Mouse (Mus musculus) forebrain, embryonic 13.5 days (tissue): Measurements from ENCODE around the gene Dennd1a. TPM values are rescaled to one million over a fixed set of nuclear protein-coding genes. Genes with fewer than 3 reads are reported as not detected.

Experiments
- ATAC-seq: fragments of 200-750 bp; cut with Nextera tagmentation; 2 replicates; pipeline ENCODE4 v1.8.0; 2017
- H3K27ac ChIP-seq: fragments of 300-500 bp; sonication (generic); 2 replicates; pipeline ENCODE4 v1.5.1; 2015; ENCODE audit warnings: inconsistent platforms, mild to moderate bottlenecking, moderate library complexity
- H3K27me3 ChIP-seq: fragments of 300-500 bp; sonication (generic); 2 replicates; pipeline ENCODE4 v1.6.1; 2015; ENCODE audit warnings: mild to moderate bottlenecking, inconsistent platforms
- H3K36me3 ChIP-seq: fragments of 300-500 bp; sonication (generic); 2 replicates; pipeline ENCODE4 v1.6.1; 2015; ENCODE audit warnings: mild to moderate bottlenecking, inconsistent platforms; ENCODE audit not compliant: poor library complexity, severe bottlenecking
- H3K4me1 ChIP-seq: fragments of 300-500 bp; sonication (generic); 2 replicates; pipeline ENCODE4 v1.6.1; 2015; ENCODE audit warnings: inconsistent platforms
- H3K4me2 ChIP-seq: fragments of 300-500 bp; sonication (generic); 2 replicates; pipeline ENCODE4 v1.6.1; 2015; ENCODE audit warnings: inconsistent platforms, mild to moderate bottlenecking, moderate library complexity
- H3K4me3 ChIP-seq: fragments of 300-500 bp; sonication (generic); 2 replicates; pipeline ENCODE4 v1.5.1; 2015; ENCODE audit warnings: mild to moderate bottlenecking, inconsistent platforms
- H3K9ac ChIP-seq: fragments of 300-500 bp; sonication (generic); 2 replicates; pipeline ENCODE4 v1.6.1; 2015; ENCODE audit warnings: mild to moderate bottlenecking, inconsistent platforms
- H3K9me3 ChIP-seq: fragments of 300-500 bp; sonication (generic); replicated peaks from 2 replicates; pipeline ENCODE4 v1.6.1; 2016; ENCODE audit warnings: inconsistent platforms
- WGBS: fragments of 180-500 bp; shearing (Covaris S2); methylation state at CpG from one replicate; pipeline ENCODE4 v1.1.7; 2015; 5-methylcytosine and 5-hydroxymethylcytosine counted together
- polyA plus RNA-seq: library from polyadenylated mRNA; unstranded; fragments of >200 nt; fragmentation: Nextera tagmentation; extraction: Ambion mirVana; gene quantifications from 2 replicates; pipeline ENCODE4 v1.2.1, GENCODE M21; 2015

Gene Dennd1a
- polyA plus RNA-seq, 1 experiment from 2014 or later, result 17.7 TPM

GRCm38 (mm10) chr2:38096328-38096727, 190.9 kb downstream of the Dennd1a start:
- no peaks in the 10 kb centered on the region for H3K36me3 ChIP-seq
- ATAC-seq, result peak; percentile 22; the same call in 1 of the 2 replicates
- H3K27ac ChIP-seq, result peak overlapping the region; percentile 70; the same call in 1 of the 2 replicates
- H3K27me3 ChIP-seq, result no peaks in the 10 kb centered on the region
- H3K9me3 ChIP-seq, result no peaks in the 10 kb centered on the region
- no peak overlapping the region for H3K9ac ChIP-seq
- no peak overlapping the region for H3K4me3 ChIP-seq
- H3K4me1 ChIP-seq, result peaks cover 80% of the 10 kb centered on the region
- H3K4me2 ChIP-seq, result no peak overlapping the region

- Histone ChIP-seq H3K4me2 (no peak overlapping the region), H3K4me3 (no peak overlapping the region), H3K4me1 (peaks cover 64% of the 10 kb centered on the region), H3K27ac (peak overlapping the region; percentile 60; the same call in 1 of the 2 replicates), H3K36me3 (no peaks in the 10 kb centered on the region), H3K9ac (no peak overlapping the region), H3K27me3 (no peaks in the 10 kb centered on the region), H3K9me3 (no peaks in the 10 kb centered on the region)
- ATAC-seq, result no peak
- WGBS, result 10% methylated on average over 2 of the region's 2 CpGs
Measured at GRCm38 (mm10) chr2:38094380-38095163, 192.6 kb downstream of the Dennd1a start.

- no peak overlapping the region for H3K4me3 ChIP-seq
- no peak for ATAC-seq
- H3K27ac ChIP-seq, result no peak overlapping the region
- H3K9me3 ChIP-seq, result no peaks in the 10 kb centered on the region
- no peaks in the 10 kb centered on the region for H3K27me3 ChIP-seq
- H3K4me1 ChIP-seq, result peaks cover 58% of the 10 kb centered on the region
- no peak overlapping the region for H3K9ac ChIP-seq
- no peaks in the 10 kb centered on the region for H3K36me3 ChIP-seq
- no peak overlapping the region for H3K4me2 ChIP-seq
Measured at GRCm38 (mm10) chr2:38093968-38094367, 193.2 kb downstream of the Dennd1a start.

- Histone ChIP-seq H3K27ac (no peak overlapping the region), H3K9me3 (no peaks in the 10 kb centered on the region), H3K4me1 (peaks cover 50% of the 10 kb centered on the region), H3K27me3 (no peaks in the 10 kb centered on the region), H3K9ac (no peak overlapping the region), H3K4me3 (no peak overlapping the region), H3K36me3 (no peaks in the 10 kb centered on the region), H3K4me2 (no peak overlapping the region)
- WGBS, result 82% methylated on average over 3 of the region's 3 CpGs
- ATAC-seq, result no peak
Measured at GRCm38 (mm10) chr2:38093242-38093641, 193.9 kb downstream of the Dennd1a start.

GRCm38 (mm10) chr2:38088346-38088745, 198.8 kb downstream of the Dennd1a start:
- no peak for ATAC-seq
- H3K9me3 ChIP-seq, result no peaks in the 10 kb centered on the region
- WGBS, result 76% methylated on average over 1 of the region's 1 CpGs

GRCm38 (mm10) chr2:38085058-38085457, 202.1 kb downstream of the Dennd1a start:
- 82% methylated on average over 2 of the region's 2 CpGs for WGBS
- Histone ChIP-seq H3K9me3 (no peaks in the 10 kb centered on the region), H3K36me3 (no peaks in the 10 kb centered on the region), H3K4me3 (no peak overlapping the region), H3K27ac (no peak overlapping the region), H3K27me3 (no peaks in the 10 kb centered on the region), H3K9ac (no peak overlapping the region), H3K4me1 (no peaks in the 10 kb centered on the region), H3K4me2 (no peak overlapping the region)
- ATAC-seq, result no peak

More at GRCm38 (mm10) chr2:38088346-38088745, 198.8 kb downstream of the Dennd1a start:
- Histone ChIP-seq H3K27me3 (no peaks in the 10 kb centered on the region), H3K36me3 (no peaks in the 10 kb centered on the region), H3K9ac (no peak overlapping the region), H3K4me2 (no peak overlapping the region), H3K4me3 (no peak overlapping the region), H3K27ac (no peak overlapping the region), H3K4me1 (peaks cover 6% of the 10 kb centered on the region)

- Histone ChIP-seq H3K4me2 (no peak overlapping the region), H3K27me3 (no peaks in the 10 kb centered on the region), H3K4me3 (no peak overlapping the region), H3K4me1 (no peaks in the 10 kb centered on the region), H3K9ac (no peak overlapping the region), H3K27ac (no peak overlapping the region), H3K36me3 (no peaks in the 10 kb centered on the region), H3K9me3 (no peaks in the 10 kb centered on the region)
- WGBS, result 89% methylated on average over 3 of the region's 3 CpGs
- no peak for ATAC-seq
Measured at GRCm38 (mm10) chr2:38083251-38083650, 203.9 kb downstream of the Dennd1a start.

- WGBS, result 26% methylated on average over 2 of the region's 2 CpGs
- Histone ChIP-seq H3K27me3 (no peaks in the 10 kb centered on the region), H3K9me3 (no peaks in the 10 kb centered on the region), H3K4me3 (no peak overlapping the region), H3K9ac (no peak overlapping the region), H3K4me2 (no peak overlapping the region), H3K4me1 (0 out of 2 replicates have a peak, but pooled peaks cover 11% of the 10 kb centered on the region), H3K27ac (no peak overlapping the region), H3K36me3 (no peaks in the 10 kb centered on the region)
- ATAC-seq, result no peak
Measured at GRCm38 (mm10) chr2:38074495-38074894, 212.7 kb downstream of the Dennd1a start.

GRCm38 (mm10) chr2:38072061-38072460, 215.1 kb downstream of the Dennd1a start:
- no peak overlapping the region for H3K27ac ChIP-seq
- 0 out of 2 replicates have a peak, but pooled peaks cover 11% of the 10 kb centered on the region for H3K4me1 ChIP-seq
- no peaks in the 10 kb centered on the region for H3K9me3 ChIP-seq
- ATAC-seq, result no peak
- no peak overlapping the region for H3K4me3 ChIP-seq
- no peak overlapping the region for H3K4me2 ChIP-seq
- H3K36me3 ChIP-seq, result no peaks in the 10 kb centered on the region
- H3K27me3 ChIP-seq, result no peaks in the 10 kb centered on the region
- H3K9ac ChIP-seq, result no peak overlapping the region

GRCm38 (mm10) chr2:38068171-38068572, 219.0 kb downstream of the Dennd1a start:
- Histone ChIP-seq H3K4me1 (peaks cover 6% of the 10 kb centered on the region; the same call in 1 of the 2 replicates), H3K36me3 (no peaks in the 10 kb centered on the region), H3K9ac (no peak overlapping the region), H3K27ac (no peak overlapping the region), H3K4me2 (no peak overlapping the region), H3K4me3 (no peak overlapping the region), H3K9me3 (no peaks in the 10 kb centered on the region), H3K27me3 (no peaks in the 10 kb centered on the region)
- WGBS, result 89% methylated on average over 2 of the region's 2 CpGs
- no peak for ATAC-seq

- Histone ChIP-seq H3K9ac (no peak overlapping the region), H3K36me3 (no peaks in the 10 kb centered on the region), H3K4me3 (no peak overlapping the region), H3K4me2 (no peak overlapping the region), H3K4me1 (peaks cover 6% of the 10 kb centered on the region; the same call in 1 of the 2 replicates), H3K27ac (no peak overlapping the region), H3K27me3 (no peaks in the 10 kb centered on the region), H3K9me3 (no peaks in the 10 kb centered on the region)
- 69% methylated on average over 1 of the region's 1 CpGs for WGBS
- no peak for ATAC-seq
Measured at GRCm38 (mm10) chr2:38065914-38066313, 221.3 kb downstream of the Dennd1a start.

- Histone ChIP-seq H3K9me3 (no peaks in the 10 kb centered on the region), H3K4me3 (no peak overlapping the region), H3K4me2 (no peak overlapping the region), H3K27ac (no peak overlapping the region), H3K9ac (no peak overlapping the region), H3K4me1 (peaks cover 6% of the 10 kb centered on the region; the same call in 1 of the 2 replicates), H3K27me3 (no peaks in the 10 kb centered on the region), H3K36me3 (no peaks in the 10 kb centered on the region)
- whole genome bisulfite sequencing, result 68% methylated on average over 3 of the region's 3 CpGs
- no peak for ATAC-seq
Measured at GRCm38 (mm10) chr2:38064266-38064665, 222.9 kb downstream of the Dennd1a start.

GRCm38 (mm10) chr2:38062156-38062555, 225.0 kb downstream of the Dennd1a start:
- ATAC-seq, result no peak
- no peaks in the 10 kb centered on the region for H3K27me3 ChIP-seq
- 85% methylated on average over 1 of the region's 1 CpGs for WGBS

More at GRCm38 (mm10) chr2:38062156-38062555, 225.0 kb downstream of the Dennd1a start:
- H3K4me3 ChIP-seq, result no peak overlapping the region
- no peaks in the 10 kb centered on the region for H3K36me3 ChIP-seq
- H3K9me3 ChIP-seq, result no peaks in the 10 kb centered on the region
- H3K4me1 ChIP-seq, result peaks cover 6% of the 10 kb centered on the region; the same call in 1 of the 2 replicates
- no peak overlapping the region for H3K9ac ChIP-seq
- no peak overlapping the region for H3K27ac ChIP-seq
- H3K4me2 ChIP-seq, result no peak overlapping the region
